Comparison of ENCODE assay signal across 9 mouse cellular contexts in genomic region chr1:181888801-181889200, GRCm38 (mm10). TPM values are rescaled to one million over a fixed set of nuclear protein-coding genes. Genes with fewer than 3 reads are reported as not detected.
A peak's percentile ranks its signal among the peaks of the same experiment; 100 is the strongest.
DNase-seq lines count a peak whose midpoint lies in the region; ATAC-seq and TF ChIP-seq lines count a peak whose summit lies in the region.
"Had no signal": no experiment of that assay in that cellular context is flagged by ENCODE, and none has a peak within 500 bp of the region (broad histone marks: within the 10 kb centered on the region; RNA-seq: fewer than 3 reads in every experiment).

No protein-coding gene starts in this region.

- DNase-seq in c-Kit-positive CD71-negative TER-119-negative erythroid progenitor cells, embryonic 14.5 days (ENCODE audit: low read depth) = peak; percentile 73
- DNase-seq in heart, postnatal 0 days (ENCODE audit: low spot score) = peak; percentile 74
- peak; percentile 80 to 92 for DNase-seq in kidney, postnatal 36 days
- peak; percentile 46 to 60 (median 47) for DNase-seq in liver, embryonic 14.5 days (ENCODE audit: low read depth in 3 of 3, low spot score in 3 of 3)
- DNase-seq in neural tube, embryonic 11.5 days (ENCODE audit: low spot score) = peak; percentile 92

- H3K27me3 ChIP-seq in forebrain, embryonic 12.5 days = no peaks in the 10 kb centered on the region
- H3K27me3 ChIP-seq in heart, postnatal 0 days (ENCODE audit: control insufficient read depth, insufficient read depth, low read length) = no peaks in the 10 kb centered on the region
- H3K27me3 ChIP-seq in liver, embryonic 14.5 days (ENCODE audit: control insufficient read depth, insufficient read depth, low read length) = no peaks in the 10 kb centered on the region
- H3K27me3 ChIP-seq in neural tube, embryonic 11.5 days (ENCODE audit: control insufficient read depth, insufficient read depth, low read length) = no peaks in the 10 kb centered on the region
- no peaks in the 10 kb centered on the region for H3K27me3 ChIP-seq in stomach, embryonic 16.5 days (ENCODE audit: control insufficient read depth, insufficient read depth, low read length)

- H3K9ac ChIP-seq in forebrain, embryonic 12.5 days = no peak overlapping the region
- no peak overlapping the region for H3K9ac ChIP-seq in heart, postnatal 0 days (replicated peaks; ENCODE audit: low read depth, low read length)
- no peak overlapping the region for H3K9ac ChIP-seq in liver, embryonic 14.5 days (replicated peaks)
- H3K9ac ChIP-seq in neural tube, embryonic 11.5 days (ENCODE audit: low read length) = no peak overlapping the region
- H3K9ac ChIP-seq in stomach, embryonic 16.5 days (ENCODE audit: low read length) = 0 out of 2 replicates have a peak overlapping the region, but pooled peaks have one; percentile 43

- 8% methylated on average over 11 of the region's 11 CpGs for WGBS in forebrain, embryonic 12.5 days
- 3% methylated on average over 11 of the region's 11 CpGs for WGBS in heart, postnatal 0 days
- whole genome bisulfite sequencing in liver, embryonic 14.5 days (ENCODE audit: insufficient replicate concordance) = 2% methylated on average over 11 of the region's 11 CpGs
- WGBS in neural tube, embryonic 11.5 days = 7% methylated on average over 11 of the region's 11 CpGs
- 5% methylated on average over 11 of the region's 11 CpGs for WGBS in stomach, embryonic 16.5 days

- TF ChIP-seq CTCF in heart, postnatal 0 days (IDR thresholded peaks at IDR 0.05; ENCODE audit: low read depth) = peak; percentile 100
- TF ChIP-seq CTCF in liver, embryonic 14.5 days (IDR thresholded peaks at IDR 0.05; ENCODE audit: low read depth) = peak; percentile 100

- TF ChIP-seq EP300 in heart, postnatal 0 days (IDR thresholded peaks at IDR 0.05; ENCODE audit: low read depth) = no peak
- TF ChIP-seq EP300 in liver, embryonic 14.5 days (IDR thresholded peaks at IDR 0.05; ENCODE audit: low read depth) = no peak

- no peaks in the 10 kb centered on the region for H3K36me3 ChIP-seq in forebrain, embryonic 12.5 days (replicated peaks)
- no peaks in the 10 kb centered on the region for H3K36me3 ChIP-seq in heart, postnatal 0 days (replicated peaks; ENCODE audit: control insufficient read depth, insufficient read depth, low read length)
- H3K36me3 ChIP-seq in liver, embryonic 14.5 days (replicated peaks; ENCODE audit: control insufficient read depth, insufficient read depth, low read depth) = no peaks in the 10 kb centered on the region
- H3K36me3 ChIP-seq in neural tube, embryonic 11.5 days (ENCODE audit: control insufficient read depth, insufficient read depth, low read length) = no peaks in the 10 kb centered on the region
- H3K36me3 ChIP-seq in stomach, embryonic 16.5 days (ENCODE audit: control insufficient read depth, insufficient read depth, low read length) = no peaks in the 10 kb centered on the region

- H3K4me1 ChIP-seq in forebrain, embryonic 12.5 days = peaks cover 4% of the 10 kb centered on the region
- peaks cover 3% of the 10 kb centered on the region; the same call in 1 of the 2 replicates for H3K4me1 ChIP-seq in heart, postnatal 0 days (ENCODE audit: control insufficient read depth, insufficient read depth)
- no peaks in the 10 kb centered on the region for H3K4me1 ChIP-seq in liver, embryonic 14.5 days (replicated peaks; ENCODE audit: control insufficient read depth in 2 of 2, insufficient read depth in 2 of 2, low read length in 1 of 2)
- no peaks in the 10 kb centered on the region for H3K4me1 ChIP-seq in neural tube, embryonic 11.5 days (ENCODE audit: control insufficient read depth, insufficient read depth, low read length)
- no peaks in the 10 kb centered on the region for H3K4me1 ChIP-seq in stomach, embryonic 16.5 days (ENCODE audit: control insufficient read depth, insufficient read depth, low read length)

- no peaks in the 10 kb centered on the region for H3K9me3 ChIP-seq in forebrain, embryonic 12.5 days
- no peaks in the 10 kb centered on the region for H3K9me3 ChIP-seq in heart, postnatal 0 days (replicated peaks; ENCODE audit: control insufficient read depth, low read length)
- H3K9me3 ChIP-seq in liver, embryonic 14.5 days (ENCODE audit: control insufficient read depth, low read length) = no peaks in the 10 kb centered on the region
- no peaks in the 10 kb centered on the region for H3K9me3 ChIP-seq in neural tube, embryonic 11.5 days (ENCODE audit: control insufficient read depth, low read length)
- H3K9me3 ChIP-seq in stomach, embryonic 16.5 days (replicated peaks; ENCODE audit: control insufficient read depth, low read length) = no peaks in the 10 kb centered on the region

- H3K27ac ChIP-seq in forebrain, embryonic 12.5 days = no peak overlapping the region
- H3K27ac ChIP-seq in heart, postnatal 0 days (ENCODE audit: low read depth) = no peak overlapping the region
- no peak overlapping the region for H3K27ac ChIP-seq in liver, embryonic 14.5 days
- H3K27ac ChIP-seq in neural tube, embryonic 11.5 days (ENCODE audit: low read depth, low read length) = no peak overlapping the region
- no peak overlapping the region for H3K27ac ChIP-seq in stomach, embryonic 16.5 days (ENCODE audit: low read length)

- no peak overlapping the region for H3K4me3 ChIP-seq in forebrain, embryonic 12.5 days (replicated peaks)
- no peak overlapping the region for H3K4me3 ChIP-seq in heart, postnatal 0 days (ENCODE audit: low read depth, low read length)
- H3K4me3 ChIP-seq in liver, embryonic 14.5 days (ENCODE audit: insufficient read depth in 1 of 2, low read depth in 2 of 2, low read length in 2 of 2) = no peak overlapping the region
- H3K4me3 ChIP-seq in neural tube, embryonic 11.5 days (ENCODE audit: low read depth, low read length) = no peak overlapping the region
- no peak overlapping the region for H3K4me3 ChIP-seq in stomach, embryonic 16.5 days (replicated peaks; ENCODE audit: low read length)
- H3K4me3 ChIP-seq: erythroblast, embryonic 14.5 days had no signal

- no peak overlapping the region for H3K4me2 ChIP-seq in forebrain, embryonic 12.5 days
- H3K4me2 ChIP-seq in heart, postnatal 0 days (ENCODE audit: low read depth, low read length) = no peak overlapping the region
- no peak overlapping the region for H3K4me2 ChIP-seq in liver, embryonic 14.5 days (ENCODE audit: low read depth)
- H3K4me2 ChIP-seq in neural tube, embryonic 11.5 days (ENCODE audit: low read depth) = 0 out of 2 replicates have a peak overlapping the region, but pooled peaks have one; percentile 19
- H3K4me2 ChIP-seq in stomach, embryonic 16.5 days (ENCODE audit: low read depth, low read length) = no peak overlapping the region

- ATAC-seq in CD4-positive, CD25-positive, alpha-beta regulatory T cell, adult 4 months = peak; percentile 95
- peak; percentile 83 for ATAC-seq in forebrain, embryonic 12.5 days (ENCODE audit: low FRiP score)
- ATAC-seq in heart, postnatal 0 days (ENCODE audit: insufficient read depth, low read depth) = peak; percentile 76
- peak; percentile 71 for ATAC-seq in liver, embryonic 14.5 days (ENCODE audit: insufficient read depth)
- peak; percentile 67 for ATAC-seq in neural tube, embryonic 11.5 days (ENCODE audit: insufficient read depth, low FRiP score, low TSS enrichment)
- peak; percentile 48; the same call in 1 of the 2 replicates for ATAC-seq in stomach, embryonic 16.5 days (ENCODE audit: insufficient read depth, low FRiP score)

RNA-seq across cellular contexts. Expression of gene Lbr, which starts 46.0 kb away (rescaled TPM):
- polyA plus RNA-seq in CD4-positive, CD25-positive, alpha-beta regulatory T cell, adult 4 months (2017; shearing (Covaris generic)) = 100 to 1,000 TPM; 319 to 341 TPM
- 151 and 161 TPM in 2 replicates for polyA plus RNA-seq in forebrain, embryonic 12.5 days (2016; fragmentation: Nextera tagmentation; extraction: Ambion mirVana)
- 47.2 and 71.9 TPM in 2 replicates for total RNA-seq in heart, postnatal 0 days (2014; rRNA removed; ENCODE audit: low replicate concordance)
- 29.7 and 31.3 TPM in 2 replicates for polyA plus RNA-seq in heart, postnatal 0 days (2015; fragmentation: Nextera tagmentation; extraction: Ambion mirVana)
- polyA plus RNA-seq in liver, embryonic 14.5 days (2012; rRNA removed) = 55.7 and 65.7 TPM in 2 replicates
- polyA plus RNA-seq in liver, embryonic 14.5 days (2014; fragmentation: Nextera tagmentation; extraction: Ambion mirVana) = 259 and 284 TPM in 2 replicates
- 155 and 159 TPM in 2 replicates for polyA plus RNA-seq in neural tube, embryonic 11.5 days (2014; fragmentation: Nextera tagmentation; extraction: Ambion mirVana)
- polyA plus RNA-seq in stomach, embryonic 16.5 days (2015; fragmentation: Nextera tagmentation; extraction: Ambion mirVana) = 127 TPM in 2 replicates
